Mouse (Mus musculus): ENCODE data around the gene Ccdc85c. TPM values are rescaled to one million over a fixed set of nuclear protein-coding genes. Genes with fewer than 3 reads are reported as not detected.

Gene Ccdc85c
- polyA plus RNA-seq, 1 experiment, result 100 TPM

- Histone ChIP-seq H3K4me3 (ENCODE audit: low read depth, low read length) (no peak overlapping the region), H3K27ac (ENCODE audit: insufficient read depth, low read depth, low read length) (no peak overlapping the region), H3K36me3 (ENCODE audit: control insufficient read depth, insufficient read depth, low read length) (peaks cover 4% of the 10 kb centered on the region; the same call in 1 of the 2 replicates), H3K27me3 (ENCODE audit: control insufficient read depth, insufficient read depth, low read length) (no peaks in the 10 kb centered on the region), H3K4me1 (ENCODE audit: control insufficient read depth, insufficient read depth, insufficient read length, low read length) (no peaks in the 10 kb centered on the region)
- WGBS, result 66% methylated on average over 8 of the region's 8 CpGs
- TF ChIP-seq CTCF (IDR thresholded peaks at IDR 0.05; ENCODE audit: extremely low read depth, insufficient read length, insufficient replicate concordance, low read depth, low read length) (no peak), POLR2A (IDR thresholded peaks at IDR 0.05; ENCODE audit: low read depth, low read length) (no peak)
Measured at GRCm38 (mm10) chr12:108223357-108223756, 51.9 kb downstream of the Ccdc85c start.

DNA sequence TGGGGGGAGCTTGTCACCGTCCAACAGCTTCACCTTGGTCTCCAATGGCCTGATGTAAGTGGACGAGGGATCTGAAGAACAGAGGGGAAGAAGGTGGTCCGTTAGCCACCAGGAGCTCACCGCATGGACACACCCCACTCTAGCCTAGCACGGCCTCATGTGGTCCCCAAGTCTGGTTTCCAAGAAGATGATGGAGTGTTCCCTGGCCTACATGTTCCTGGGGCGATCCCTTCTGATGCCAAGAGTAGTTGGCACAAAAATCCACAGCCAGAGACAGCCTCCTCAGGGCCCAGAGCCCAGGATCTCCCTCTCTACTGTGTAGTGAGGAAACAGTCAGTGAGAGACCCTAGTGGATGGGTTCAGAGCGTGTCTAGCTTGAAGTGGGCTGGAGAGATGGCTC is 53.5 kb downstream of the Ccdc85c start:
- no peak overlapping the region for H3K4me3 ChIP-seq (ENCODE audit: low read depth, low read length)
- no peaks in the 10 kb centered on the region for H3K27me3 ChIP-seq (ENCODE audit: control insufficient read depth, insufficient read depth, low read length)
- TF ChIP-seq CTCF (IDR thresholded peaks at IDR 0.05; ENCODE audit: extremely low read depth, insufficient read length, insufficient replicate concordance, low read depth, low read length), result no peak
- TF ChIP-seq POLR2A (IDR thresholded peaks at IDR 0.05; ENCODE audit: low read depth, low read length), result no peak
- H3K36me3 ChIP-seq (ENCODE audit: control insufficient read depth, insufficient read depth, low read length), result peaks cover 4% of the 10 kb centered on the region; the same call in 1 of the 2 replicates
- WGBS, result 91% methylated on average over 7 of the region's 7 CpGs
- no peak overlapping the region for H3K27ac ChIP-seq (ENCODE audit: insufficient read depth, low read depth, low read length)
- no peaks in the 10 kb centered on the region; the same call in 1 of the 2 replicates for H3K4me1 ChIP-seq (ENCODE audit: control insufficient read depth, insufficient read depth, insufficient read length, low read length)

DNA sequence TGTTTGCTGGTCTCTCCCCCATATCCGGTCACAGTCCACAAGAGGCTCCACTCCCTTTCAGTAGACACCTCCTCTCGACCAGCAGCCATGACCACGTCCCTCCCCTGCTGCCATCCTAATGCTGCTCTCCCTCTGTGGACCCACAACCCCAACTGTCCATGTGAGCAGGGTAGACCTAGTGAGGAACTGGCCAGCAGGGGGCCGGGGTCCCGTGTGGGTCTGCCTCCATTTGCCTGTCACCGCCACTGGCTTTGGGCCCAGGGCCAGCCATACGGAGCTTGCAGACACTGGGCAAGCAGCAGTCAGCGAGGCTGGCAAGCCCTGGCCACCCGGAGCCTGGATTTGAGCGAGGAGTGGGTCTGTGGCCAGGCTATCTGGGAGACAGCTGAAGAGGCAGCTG is 54.0 kb downstream of the Ccdc85c start:
- H3K4me1 ChIP-seq (ENCODE audit: control insufficient read depth, insufficient read depth, insufficient read length, low read length), result no peaks in the 10 kb centered on the region; the same call in 1 of the 2 replicates
- H3K4me3 ChIP-seq (ENCODE audit: low read depth, low read length), result no peak overlapping the region
- no peaks in the 10 kb centered on the region for H3K27me3 ChIP-seq (ENCODE audit: control insufficient read depth, insufficient read depth, low read length)
- WGBS, result 75% methylated on average over 10 of the region's 10 CpGs
- H3K27ac ChIP-seq (ENCODE audit: insufficient read depth, low read depth, low read length), result no peak overlapping the region
- H3K36me3 ChIP-seq (ENCODE audit: control insufficient read depth, insufficient read depth, low read length), result peaks cover 4% of the 10 kb centered on the region; the same call in 1 of the 2 replicates
- TF ChIP-seq POLR2A (IDR thresholded peaks at IDR 0.05; ENCODE audit: low read depth, low read length) (no peak), CTCF (IDR thresholded peaks at IDR 0.05; ENCODE audit: extremely low read depth, insufficient read length, insufficient replicate concordance, low read depth, low read length) (no peak)

DNA sequence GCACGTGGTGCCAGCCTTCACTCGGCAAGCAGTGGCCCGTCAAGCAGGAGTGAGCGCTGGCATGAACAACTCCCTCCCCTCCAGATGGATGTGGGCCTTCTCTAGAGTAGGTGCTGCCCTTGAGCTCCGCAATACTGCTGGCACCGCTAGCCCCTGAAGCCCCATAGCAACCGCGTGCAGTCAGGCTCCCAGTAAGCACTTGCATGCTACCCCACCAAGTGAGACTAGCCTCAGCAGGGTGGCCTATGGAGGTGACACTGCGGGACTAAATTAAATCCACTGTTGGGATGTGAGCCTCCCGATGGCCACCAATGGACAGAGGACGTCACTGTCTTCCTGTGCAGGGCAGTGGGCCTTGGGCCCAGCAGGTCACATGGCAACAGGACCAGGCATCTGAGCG is 54.6 kb downstream of the Ccdc85c start:
- 83% methylated on average over 12 of the region's 12 CpGs for WGBS
- TF ChIP-seq CTCF (IDR thresholded peaks at IDR 0.05; ENCODE audit: extremely low read depth, insufficient read length, insufficient replicate concordance, low read depth, low read length) (no peak), POLR2A (IDR thresholded peaks at IDR 0.05; ENCODE audit: low read depth, low read length) (no peak)
- no peaks in the 10 kb centered on the region; the same call in 1 of the 2 replicates for H3K4me1 ChIP-seq (ENCODE audit: control insufficient read depth, insufficient read depth, insufficient read length, low read length)
- H3K27ac ChIP-seq (ENCODE audit: insufficient read depth, low read depth, low read length), result no peak overlapping the region
- H3K4me3 ChIP-seq (ENCODE audit: low read depth, low read length), result no peak overlapping the region
- H3K27me3 ChIP-seq (ENCODE audit: control insufficient read depth, insufficient read depth, low read length), result no peaks in the 10 kb centered on the region
- peaks cover 4% of the 10 kb centered on the region; the same call in 1 of the 2 replicates for H3K36me3 ChIP-seq (ENCODE audit: control insufficient read depth, insufficient read depth, low read length)

- H3K27ac ChIP-seq (ENCODE audit: insufficient read depth, low read depth, low read length), result no peak overlapping the region
- H3K36me3 ChIP-seq (ENCODE audit: control insufficient read depth, insufficient read depth, low read length), result peaks cover 4% of the 10 kb centered on the region; the same call in 1 of the 2 replicates
- no peaks in the 10 kb centered on the region for H3K27me3 ChIP-seq (ENCODE audit: control insufficient read depth, insufficient read depth, low read length)
- no peak overlapping the region for H3K4me3 ChIP-seq (ENCODE audit: low read depth, low read length)
- H3K4me1 ChIP-seq (ENCODE audit: control insufficient read depth, insufficient read depth, insufficient read length, low read length), result no peaks in the 10 kb centered on the region; the same call in 1 of the 2 replicates
- 80% methylated on average over 21 of the region's 21 CpGs for WGBS
- TF ChIP-seq POLR2A (IDR thresholded peaks at IDR 0.05; ENCODE audit: low read depth, low read length) (no peak), CTCF (IDR thresholded peaks at IDR 0.05; ENCODE audit: extremely low read depth, insufficient read length, insufficient replicate concordance, low read depth, low read length) (no peak)
Measured at GRCm38 (mm10) chr12:108219825-108220616, 55.2 kb downstream of the Ccdc85c start.

- Histone ChIP-seq H3K36me3 (ENCODE audit: control insufficient read depth, insufficient read depth, low read length) (peaks cover 4% of the 10 kb centered on the region; the same call in 1 of the 2 replicates), H3K4me3 (ENCODE audit: low read depth, low read length) (no peak overlapping the region), H3K27me3 (ENCODE audit: control insufficient read depth, insufficient read depth, low read length) (no peaks in the 10 kb centered on the region), H3K4me1 (ENCODE audit: control insufficient read depth, insufficient read depth, insufficient read length, low read length) (no peaks in the 10 kb centered on the region; the same call in 1 of the 2 replicates), H3K27ac (ENCODE audit: insufficient read depth, low read depth, low read length) (no peak overlapping the region)
- 78% methylated on average over 15 of the region's 15 CpGs for WGBS
- TF ChIP-seq CTCF (IDR thresholded peaks at IDR 0.05; ENCODE audit: extremely low read depth, insufficient read length, insufficient replicate concordance, low read depth, low read length) (no peak), POLR2A (IDR thresholded peaks at IDR 0.05; ENCODE audit: low read depth, low read length) (no peak)
Measured at GRCm38 (mm10) chr12:108219163-108219562, 56.1 kb downstream of the Ccdc85c start.

- no peaks in the 10 kb centered on the region; the same call in 1 of the 2 replicates for H3K4me1 ChIP-seq (ENCODE audit: control insufficient read depth, insufficient read depth, insufficient read length, low read length)
- H3K4me3 ChIP-seq (ENCODE audit: low read depth, low read length), result no peak overlapping the region
- H3K27ac ChIP-seq (ENCODE audit: insufficient read depth, low read depth, low read length), result no peak overlapping the region
- TF ChIP-seq CTCF (IDR thresholded peaks at IDR 0.05; ENCODE audit: extremely low read depth, insufficient read length, insufficient replicate concordance, low read depth, low read length) (peak; percentile 72; the same call in 1 of the 2 replicates), POLR2A (IDR thresholded peaks at IDR 0.05; ENCODE audit: low read depth, low read length) (no peak)
- H3K27me3 ChIP-seq (ENCODE audit: control insufficient read depth, insufficient read depth, low read length), result no peaks in the 10 kb centered on the region
- WGBS, result 52% methylated on average over 5 of the region's 5 CpGs
- H3K36me3 ChIP-seq (ENCODE audit: control insufficient read depth, insufficient read depth, low read length), result peaks cover 4% of the 10 kb centered on the region; the same call in 1 of the 2 replicates
Measured at GRCm38 (mm10) chr12:108217572-108217971, 57.7 kb downstream of the Ccdc85c start.
